Mouse (Mus musculus) activated CD4-positive, CD25-positive, alpha-beta regulatory T cell, adult 4 months (primary cell): ENCODE data around the gene Drap1. TPM values are rescaled to one million over a fixed set of nuclear protein-coding genes. Genes with fewer than 3 reads are reported as not detected.

Experiments used
- ATAC-seq: one replicate; pipeline ENCODE4 v1.8.0; 2017
- polyA plus RNA-seq, 2 experiments: library from polyadenylated mRNA; unstranded; fragments of 100-300 nt; shearing (Covaris generic); gene quantifications; one replicate each; pipeline ENCODE4 v1.2.1; 2017

Gene Drap1
- 10 to 100 TPM; 50.3 to 53.6 TPM for polyA plus RNA-seq

DNA sequence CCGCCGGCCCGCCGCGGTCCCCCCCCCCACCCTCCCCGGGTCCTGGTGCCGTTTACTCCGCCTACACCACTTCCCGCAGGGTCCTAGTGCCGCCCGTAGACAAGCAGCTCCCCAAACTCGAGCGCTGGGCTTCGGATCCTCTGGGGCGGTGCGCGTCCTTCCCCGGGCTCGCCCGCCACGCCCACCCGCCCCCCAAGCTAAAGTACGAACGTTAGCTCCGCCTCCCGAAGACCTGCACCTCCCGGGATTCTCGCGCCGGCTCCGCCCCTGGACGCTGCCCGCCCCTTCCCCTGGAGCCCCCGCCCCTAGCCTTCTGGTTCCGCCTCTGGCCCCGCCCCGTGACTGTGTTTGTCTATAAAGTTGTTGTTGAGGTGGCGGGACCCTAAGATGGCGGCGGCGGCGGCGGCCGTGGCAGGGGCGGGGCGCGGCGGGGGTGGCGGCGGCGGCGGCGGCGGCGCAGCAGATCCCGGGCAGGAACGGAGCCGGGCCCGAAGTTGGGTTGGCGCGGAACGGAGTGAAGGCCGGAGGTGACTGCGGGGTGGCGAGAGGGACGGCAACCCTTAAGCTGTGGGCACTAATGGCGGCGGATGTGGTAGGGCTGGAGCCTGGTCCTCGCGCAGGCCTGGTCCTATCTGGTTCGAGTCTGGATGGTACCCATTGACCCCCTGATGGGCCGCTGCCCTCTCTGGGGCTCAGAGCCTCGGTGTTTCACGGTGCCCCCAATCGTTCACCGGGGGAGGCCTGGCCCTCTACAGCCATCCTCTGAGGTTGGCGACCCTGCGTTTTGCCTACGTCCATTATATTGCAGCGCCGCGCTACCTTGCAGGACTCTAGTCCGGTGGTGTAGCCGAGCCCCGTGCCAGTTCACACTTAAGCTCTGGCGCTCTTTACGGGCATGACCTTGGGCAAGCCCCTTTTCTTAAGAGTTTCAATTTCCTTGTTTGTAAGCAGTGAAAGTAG lies at the start of gene Drap1, which contains the start of gene AI837181:
TSS of gene Drap1 (minus strand) at position 198 of the 960 bp plus-strand sequence.
TSS of gene AI837181 (plus strand) at position 363 of the 960 bp plus-strand sequence.
- peak; percentile 67 for ATAC-seq

DNA sequence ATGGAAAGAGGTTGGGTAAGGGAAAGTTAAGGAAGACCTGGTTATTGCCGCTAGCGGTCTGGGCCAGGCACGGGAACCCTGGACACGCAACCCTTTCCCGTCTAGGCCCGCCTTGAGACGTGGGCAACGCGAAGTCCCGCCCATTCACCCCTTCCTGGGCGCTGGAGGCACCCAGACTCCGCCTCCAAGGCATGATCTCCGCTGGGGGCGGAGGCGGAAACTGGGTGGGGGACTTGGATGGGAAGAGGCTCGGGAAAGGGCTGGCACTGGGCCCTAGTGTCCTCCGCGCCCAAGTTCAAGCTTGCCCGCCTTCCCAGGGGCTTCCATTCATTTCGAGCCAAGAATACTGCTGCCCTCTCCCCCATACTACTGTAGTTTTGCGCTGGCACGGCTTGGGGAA lies 48.9 kb upstream of the Drap1 start, which contains the start of gene Efemp2:
TSS of gene Efemp2 (plus strand) at position 235 of the 400 bp plus-strand sequence.
- no peak for ATAC-seq

DNA sequence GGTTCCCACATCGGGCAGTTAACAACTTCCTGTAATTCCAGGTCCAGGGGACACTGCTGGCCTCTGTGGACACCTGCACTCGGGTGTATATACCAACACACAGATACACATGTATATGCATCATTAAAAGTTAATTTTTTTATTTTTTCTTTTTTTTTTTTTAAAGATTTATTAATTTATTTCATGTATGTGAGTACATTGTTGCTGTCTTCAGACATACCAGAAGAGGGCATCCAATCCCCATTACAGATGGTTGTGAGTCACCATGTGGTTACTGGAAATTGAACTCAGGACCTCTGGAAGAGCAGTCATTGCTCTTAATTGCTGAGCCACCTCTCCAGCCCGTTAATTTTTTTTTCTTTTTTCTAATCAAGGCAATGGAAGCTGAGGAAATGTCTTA lies 48.1 kb upstream of the Drap1 start:
- no peak for ATAC-seq

GRCm38 (mm10) chr19:5471846-5472245 lies 47.1 kb upstream of the Drap1 start:
- no peak for ATAC-seq

DNA sequence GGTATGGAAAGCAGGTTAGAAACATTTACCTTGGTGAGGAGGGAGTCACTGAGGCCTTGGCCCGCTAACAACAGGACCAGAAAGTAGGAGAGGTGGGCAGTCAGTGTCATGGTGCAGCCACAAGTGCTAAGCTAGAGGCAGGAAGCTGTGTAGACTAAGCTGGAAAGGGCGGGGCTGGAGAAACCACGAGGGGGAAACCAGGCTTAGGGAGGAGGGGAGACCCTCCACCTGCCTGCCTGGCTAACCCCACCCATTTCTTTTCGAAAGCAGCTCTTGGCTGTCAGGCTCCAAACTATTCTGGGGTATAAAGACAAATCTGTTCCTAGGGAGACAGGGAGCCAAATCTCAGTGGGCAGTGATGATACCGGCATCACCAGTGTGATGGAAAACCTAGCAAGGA lies 43.6 kb upstream of the Drap1 start, which contains the start of gene Ctsw:
TSS of gene Ctsw (minus strand) at position 134 of the 400 bp plus-strand sequence.
- peak; percentile 74 for ATAC-seq

DNA sequence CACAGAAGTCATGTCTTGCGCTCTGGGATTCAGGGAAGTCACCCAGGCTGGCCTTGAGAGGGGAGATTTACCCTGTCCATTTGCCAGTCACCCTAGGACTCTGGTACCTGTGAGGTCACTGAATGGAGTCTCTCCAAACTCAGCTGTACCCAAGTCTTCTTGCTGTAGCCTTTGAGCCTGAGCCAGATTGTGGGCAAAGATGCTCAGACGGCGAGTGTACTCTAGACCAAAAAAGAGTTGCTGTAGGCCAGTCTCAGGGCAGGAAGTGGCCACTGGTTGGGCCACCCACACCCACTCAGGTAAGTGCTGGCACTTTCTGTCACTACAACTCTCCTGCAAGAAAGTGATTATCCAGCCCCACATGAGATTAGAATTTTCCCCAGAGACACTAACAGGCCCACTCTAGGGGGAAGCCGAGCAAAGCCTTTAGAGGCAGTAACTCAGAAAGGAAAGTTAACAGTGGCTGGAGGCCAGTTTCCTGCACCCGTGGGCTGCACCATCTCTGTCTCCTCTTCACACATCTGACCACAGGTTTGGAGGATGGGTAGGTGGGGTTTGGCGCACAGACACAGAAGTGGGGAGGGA lies 42.2 kb upstream of the Drap1 start:
- ATAC-seq, result no peak

GRCm38 (mm10) chr19:5465037-5465436 lies 40.3 kb upstream of the Drap1 start:
- no peak for ATAC-seq

- ATAC-seq, result no peak
Measured at GRCm38 (mm10) chr19:5463791-5464562, 39.2 kb upstream of the Drap1 start.

DNA sequence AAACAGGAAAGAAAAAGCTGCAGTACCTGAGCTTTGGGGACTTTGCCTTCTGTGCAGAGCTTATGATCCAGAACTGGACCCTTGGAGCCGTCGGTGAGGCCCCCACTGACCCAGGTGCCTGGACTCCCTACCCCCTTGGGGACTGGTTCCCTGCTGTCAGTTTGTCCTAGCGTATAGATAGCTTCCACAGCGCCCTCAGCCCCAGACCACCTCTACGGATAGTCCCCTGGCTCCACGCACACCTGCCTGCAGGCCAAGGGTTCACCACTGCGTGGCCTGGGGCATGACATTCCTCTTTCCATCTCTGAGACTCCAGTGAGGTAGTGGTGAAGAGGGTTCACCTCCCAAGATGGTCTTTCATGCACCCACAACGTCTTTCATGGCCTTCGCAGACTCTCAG lies 38.4 kb upstream of the Drap1 start:
- no peak for ATAC-seq

GRCm38 (mm10) chr19:5461411-5461810 lies 36.6 kb upstream of the Drap1 start:
- ATAC-seq, result no peak

GRCm38 (mm10) chr19:5460465-5460911 lies 35.7 kb upstream of the Drap1 start, which contains the start of gene Fibp:
TSS of gene Fibp (plus strand) at chr19:5460615.
- ATAC-seq, result peak; percentile 72

GRCm38 (mm10) chr19:5459896-5460295 lies 35.1 kb upstream of the Drap1 start:
- no peak for ATAC-seq

- no peak for ATAC-seq
Measured at GRCm38 (mm10) chr19:5459019-5459418, 34.2 kb upstream of the Drap1 start.

GRCm38 (mm10) chr19:5457746-5458442 lies 33.1 kb upstream of the Drap1 start, which contains the start of gene Ccdc85b:
TSS of gene Ccdc85b (minus strand) at chr19:5457894.
- ATAC-seq, result no peak

GRCm38 (mm10) chr19:5456922-5457745 lies 32.4 kb upstream of the Drap1 start:
- ATAC-seq, result peak; percentile 77

DNA sequence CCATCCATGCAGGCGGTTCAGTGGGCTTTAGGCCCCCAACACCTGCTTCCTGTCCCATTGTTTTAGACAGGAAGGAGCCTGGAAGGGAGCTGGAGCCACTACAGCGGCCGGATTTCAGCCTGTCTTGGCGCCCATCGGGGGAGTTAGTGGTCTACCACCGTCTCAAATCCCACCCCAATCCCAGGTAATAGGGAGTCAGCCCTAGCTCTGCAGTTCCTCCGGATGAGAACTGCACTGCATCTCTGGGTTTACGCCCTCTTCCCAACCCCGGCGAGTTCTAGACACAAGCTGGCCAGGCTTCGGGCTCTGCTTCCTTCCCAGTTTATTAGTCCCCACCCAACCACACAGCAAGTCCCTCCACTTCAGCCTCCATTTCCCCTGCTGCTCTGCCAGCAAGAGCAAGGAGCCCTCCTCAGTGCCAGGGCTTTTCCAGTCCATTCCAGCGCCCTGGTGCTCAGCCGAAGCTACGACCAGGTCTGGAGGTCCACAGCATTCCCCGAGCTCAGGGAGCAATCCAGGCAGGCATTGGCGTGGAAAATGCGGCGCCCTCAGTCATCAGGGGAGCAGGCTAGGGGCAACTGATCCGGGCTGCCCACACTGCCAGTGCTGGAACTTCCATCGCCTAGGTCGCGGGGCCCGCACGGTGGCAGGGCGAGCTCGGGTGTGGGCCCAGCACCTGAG lies 31.6 kb upstream of the Drap1 start:
- no peak for ATAC-seq

- ATAC-seq, result no peak
Measured at GRCm38 (mm10) chr19:5455568-5455967, 30.8 kb upstream of the Drap1 start.

DNA sequence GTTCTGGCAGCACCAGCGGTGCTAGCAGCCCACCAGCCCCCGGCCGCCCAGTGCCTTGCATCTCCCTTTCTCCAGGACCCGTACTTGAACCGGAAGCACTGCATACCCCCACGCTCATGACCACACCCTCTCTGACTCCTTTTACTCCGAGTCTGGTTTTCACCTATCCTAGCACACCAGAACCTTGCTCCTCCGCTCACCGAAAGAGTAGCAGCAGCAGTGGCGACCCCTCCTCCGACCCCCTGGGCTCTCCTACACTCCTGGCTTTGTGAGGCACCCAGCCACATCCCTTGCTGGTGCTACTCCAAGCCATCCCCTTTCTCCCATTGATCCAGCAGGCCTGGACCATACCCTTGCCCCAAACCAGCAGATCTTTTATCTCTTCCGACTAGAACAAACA lies 30.3 kb upstream of the Drap1 start:
- no peak for ATAC-seq

DNA sequence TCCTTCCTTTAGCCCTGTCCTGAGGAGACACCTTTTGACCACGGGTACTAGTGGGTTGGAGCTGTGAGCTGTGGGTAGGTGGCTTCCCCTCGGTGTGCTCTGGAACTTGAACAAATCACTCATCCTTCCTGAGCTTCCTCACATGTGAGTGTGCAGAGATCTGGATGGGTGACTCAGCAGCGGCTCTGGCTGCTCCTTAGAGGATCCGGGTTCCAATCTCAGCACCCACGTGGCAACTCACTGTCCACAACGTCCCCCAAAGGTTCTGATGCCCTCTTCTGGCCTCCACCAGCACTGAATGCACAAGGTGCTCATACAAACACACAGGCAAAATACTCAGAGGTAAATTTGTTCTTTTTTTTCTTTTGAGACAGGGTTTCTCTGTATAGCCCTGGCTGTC lies 27.0 kb upstream of the Drap1 start:
- ATAC-seq, result no peak

GRCm38 (mm10) chr19:5449673-5450072 lies 24.9 kb upstream of the Drap1 start:
- no peak for ATAC-seq
